Mouse (Mus musculus): ENCODE measurements around the gene Arhgap6. TPM values are rescaled to one million over a fixed set of nuclear protein-coding genes. Genes with fewer than 3 reads are reported as not detected.

Arhgap6 gene
- total RNA-seq (2015): 2.7 and 5.7 TPM in 2 replicates
- 3.5 TPM in 2 replicates for total RNA-seq (2017)

DNA sequence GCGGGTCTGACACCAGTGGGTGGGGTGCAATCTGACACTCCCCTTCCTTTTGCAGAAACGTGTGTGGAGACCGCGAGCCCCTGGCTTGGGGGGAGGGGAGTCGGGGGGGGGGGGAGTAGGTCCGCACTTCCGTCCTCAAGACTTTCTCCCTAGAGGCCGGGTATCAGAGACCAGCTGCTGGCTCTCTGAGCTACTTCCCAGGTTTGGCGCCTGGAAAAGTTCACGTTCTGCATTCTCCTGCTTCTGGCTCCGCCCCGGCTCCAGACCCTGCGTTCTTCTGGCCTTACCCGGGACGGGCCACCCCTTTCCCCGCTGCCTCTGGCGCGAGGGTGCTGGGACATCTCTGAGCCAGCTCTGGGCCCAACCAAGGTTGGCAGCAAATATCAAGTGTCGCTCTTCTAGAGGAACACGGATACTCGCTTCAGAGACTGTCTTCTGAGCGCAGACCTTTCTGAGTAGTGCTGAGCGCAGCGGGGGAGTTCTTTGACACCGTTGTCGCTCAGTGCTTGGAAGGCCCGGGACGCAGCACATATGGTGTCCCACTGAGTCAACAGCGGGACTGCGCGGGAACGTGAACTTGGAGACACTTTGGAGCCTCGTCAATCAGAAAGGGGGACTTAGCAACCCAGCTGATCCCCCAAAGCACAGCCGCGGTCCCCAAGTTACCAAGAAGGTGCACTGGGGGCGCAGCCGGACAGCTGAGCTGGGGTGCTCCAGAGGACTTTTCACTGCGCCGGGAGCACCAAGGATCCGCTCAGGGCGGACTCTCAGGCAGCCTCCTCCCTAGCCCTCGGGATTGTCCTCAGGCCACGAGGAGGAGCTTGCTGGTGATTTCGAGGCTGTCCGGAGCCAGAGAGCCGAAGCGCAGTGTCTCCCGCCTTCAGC, at the start of gene Arhgap6:
Arhgap6 (plus strand) TSS at position 126 of the 885 bp plus-strand sequence.
- peak; percentile 54 for ATAC-seq (replicated peaks; ENCODE audit: poor library complexity)

DNA sequence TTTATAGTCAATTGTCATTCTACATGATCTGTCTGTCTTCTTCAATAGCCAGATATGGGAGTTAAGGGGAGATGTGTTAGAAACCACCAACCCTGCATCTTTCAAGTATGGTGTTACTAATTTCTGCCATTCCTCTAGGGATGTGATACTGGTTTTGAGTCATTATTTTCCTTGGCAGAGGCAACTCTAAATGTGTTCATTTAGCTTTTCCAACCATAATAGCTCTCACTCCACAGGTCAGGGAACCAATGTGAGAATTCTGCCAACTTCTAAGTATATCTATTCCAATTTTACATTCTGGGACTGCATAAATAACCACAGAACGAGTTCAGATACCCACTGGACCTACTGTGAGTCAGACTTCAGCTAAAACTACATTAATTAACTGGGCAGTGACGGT, 47.9 kb upstream of the Arhgap6 start:
- ATAC-seq (replicated peaks; ENCODE audit: poor library complexity): no peak

DNA sequence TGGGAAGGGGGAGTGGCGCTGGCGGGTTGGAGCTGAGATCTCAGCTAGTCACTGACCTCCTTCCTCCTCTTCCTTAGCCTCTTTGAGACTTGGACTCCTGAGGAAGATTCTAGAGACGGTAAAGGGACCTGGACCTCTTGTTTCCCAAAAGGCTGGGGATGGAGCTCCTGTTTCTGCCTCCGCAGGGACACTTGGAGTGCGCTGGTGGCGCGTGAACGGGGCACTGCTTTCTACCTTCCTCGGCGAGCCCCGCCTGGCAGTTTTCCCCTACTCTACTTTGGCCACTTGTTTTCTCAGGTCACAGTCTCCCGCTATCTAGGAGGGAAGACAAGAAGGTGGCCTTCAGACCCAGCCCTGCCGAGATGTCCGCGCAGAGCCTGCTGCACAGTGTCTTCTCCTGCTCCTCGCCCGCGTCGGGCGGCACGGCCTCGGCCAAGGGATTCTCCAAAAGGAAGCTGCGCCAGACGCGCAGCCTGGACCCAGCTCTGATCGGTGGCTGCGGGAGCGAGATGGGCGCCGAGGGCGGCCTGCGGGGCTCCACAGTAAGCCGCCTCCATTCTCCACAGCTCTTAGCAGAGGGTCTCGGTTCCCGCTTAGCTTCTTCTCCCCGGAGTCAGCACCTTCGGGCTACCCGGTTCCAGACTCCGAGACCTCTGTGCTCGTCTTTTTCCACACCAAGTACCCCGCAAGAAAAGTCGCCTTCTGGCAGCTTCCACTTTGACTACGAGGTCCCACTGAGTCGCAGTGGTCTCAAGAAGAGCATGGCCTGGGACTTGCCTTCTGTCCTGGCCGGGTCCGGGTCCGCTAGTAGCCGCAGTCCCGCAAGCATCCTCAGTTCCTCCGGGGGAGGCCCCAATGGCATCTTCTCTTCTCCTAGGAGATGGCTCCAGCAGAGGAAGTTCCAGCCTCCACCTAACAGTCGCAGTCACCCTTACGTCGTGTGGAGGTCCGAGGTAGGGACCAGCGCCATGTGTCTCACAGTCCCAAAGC, 1.3 kb downstream of the Arhgap6 start:
- ATAC-seq (replicated peaks; ENCODE audit: poor library complexity): peak; percentile 35

DNA sequence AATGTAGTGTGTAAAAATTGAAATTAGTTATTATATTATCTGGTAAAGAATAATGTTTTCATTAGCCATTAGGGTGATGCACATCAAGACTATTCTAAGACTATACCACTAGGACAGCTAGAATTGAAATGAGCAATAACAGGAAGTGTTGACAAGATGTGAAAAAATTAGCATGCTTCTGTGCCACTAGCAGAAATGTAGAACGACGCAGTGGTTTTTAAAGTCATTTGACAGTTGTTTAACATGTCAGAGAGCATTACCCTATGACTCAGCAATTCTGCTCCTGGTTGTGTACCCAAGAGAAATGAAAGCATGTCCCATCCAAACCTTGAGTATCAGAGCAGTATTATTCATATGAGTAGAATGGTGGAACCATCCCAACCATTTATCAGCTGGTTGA, 9.8 kb downstream of the Arhgap6 start:
- ATAC-seq (replicated peaks; ENCODE audit: poor library complexity): peak; percentile 61

DNA sequence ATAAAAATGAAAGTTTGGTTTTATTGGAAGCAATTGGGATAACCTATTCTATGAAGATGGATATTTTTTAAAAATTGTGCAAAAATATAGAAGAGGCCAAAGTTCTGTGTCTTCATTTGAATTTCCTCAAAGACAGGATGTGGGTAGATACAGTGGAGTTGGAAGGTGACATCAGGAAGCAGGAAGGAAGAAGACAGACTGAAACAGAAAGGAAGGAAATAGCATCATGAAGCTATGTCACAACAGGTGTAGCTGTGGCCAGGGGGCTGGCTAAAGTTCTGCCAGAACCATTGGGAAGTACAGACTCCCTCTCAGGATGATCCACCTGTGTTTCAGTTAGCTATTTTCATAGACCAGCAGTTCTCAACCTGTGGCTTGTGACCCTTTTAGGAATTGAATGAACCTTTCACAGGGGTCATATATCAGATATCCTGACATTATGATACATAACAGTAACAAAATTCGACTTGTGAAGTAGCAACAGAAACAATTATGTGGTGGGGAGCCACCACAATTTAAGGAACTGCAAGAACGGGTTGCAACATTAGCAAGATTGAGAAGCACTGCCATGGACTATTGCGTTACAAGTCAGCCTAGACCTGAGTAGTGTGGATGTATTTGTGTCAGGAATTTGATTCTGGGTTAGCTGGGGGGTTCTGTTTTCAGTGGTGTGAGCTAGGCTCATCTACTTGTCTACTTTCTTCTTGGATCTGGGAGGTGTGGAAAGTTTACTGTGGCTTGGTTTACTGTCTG, 15.8 kb downstream of the Arhgap6 start:
- ATAC-seq (replicated peaks; ENCODE audit: poor library complexity): peak; percentile 97

DNA sequence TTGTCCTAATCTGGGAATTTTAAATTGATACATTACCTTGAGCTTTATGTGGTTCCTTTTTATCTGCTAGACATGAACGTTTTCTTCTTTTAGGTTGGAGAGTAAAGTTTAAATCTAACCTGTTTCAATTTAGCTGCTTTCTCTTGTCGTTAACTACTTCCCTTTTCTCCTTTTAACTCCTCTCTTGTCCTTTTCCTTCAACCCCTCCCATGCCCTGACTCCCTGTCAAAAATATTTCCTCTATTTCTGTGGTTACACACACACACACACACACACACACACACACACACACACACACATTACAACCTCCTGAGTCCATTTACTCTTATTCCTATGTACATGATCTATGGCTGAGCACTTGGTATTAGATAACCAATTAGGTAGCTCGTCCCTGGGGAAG, 24.0 kb downstream of the Arhgap6 start:
- peak; percentile 97 for ATAC-seq (replicated peaks; ENCODE audit: poor library complexity)

DNA sequence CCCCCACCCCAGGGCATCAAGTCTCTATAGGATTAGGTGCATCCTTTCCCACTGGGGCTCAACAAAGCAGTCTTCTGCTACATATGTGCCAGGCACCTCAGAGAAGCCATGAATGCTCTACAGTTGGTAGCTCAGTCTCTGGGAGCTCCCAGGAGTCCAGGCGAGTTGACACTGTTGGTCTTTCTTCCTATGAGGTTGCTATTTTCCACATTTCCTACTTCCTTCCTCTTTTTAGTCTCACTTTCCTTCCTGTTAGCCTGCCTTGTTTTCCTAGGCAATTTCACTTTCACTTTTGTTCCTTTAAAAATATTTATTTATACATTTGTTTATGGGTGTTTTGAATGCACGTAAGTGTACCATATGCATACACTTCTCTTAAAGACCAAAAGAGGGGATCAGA, 29.3 kb downstream of the Arhgap6 start:
- peak; percentile 55 for ATAC-seq (replicated peaks; ENCODE audit: poor library complexity)

DNA sequence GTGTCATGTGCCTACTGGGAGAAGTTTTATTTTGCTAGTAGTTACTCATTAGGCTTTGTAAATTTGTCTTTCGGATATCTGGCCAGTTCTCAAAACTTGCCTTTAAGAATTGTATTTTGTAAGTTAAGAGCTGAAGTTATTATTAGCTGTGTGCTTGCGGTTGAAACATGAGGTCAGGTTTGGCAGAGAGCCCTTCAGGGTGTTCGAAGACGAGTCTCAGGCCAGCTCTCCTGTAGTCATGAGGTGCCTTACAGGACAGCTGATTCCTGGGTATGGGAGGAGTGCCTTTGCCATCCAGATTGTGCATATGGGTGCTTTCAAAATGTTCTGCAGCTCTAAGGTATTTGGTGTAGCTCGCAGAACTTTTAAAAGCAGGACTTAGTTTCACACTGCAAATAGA, 37.4 kb downstream of the Arhgap6 start:
- 0 out of 2 replicates have a peak, but pooled peaks have one; percentile 39 for ATAC-seq (replicated peaks; ENCODE audit: poor library complexity)

DNA sequence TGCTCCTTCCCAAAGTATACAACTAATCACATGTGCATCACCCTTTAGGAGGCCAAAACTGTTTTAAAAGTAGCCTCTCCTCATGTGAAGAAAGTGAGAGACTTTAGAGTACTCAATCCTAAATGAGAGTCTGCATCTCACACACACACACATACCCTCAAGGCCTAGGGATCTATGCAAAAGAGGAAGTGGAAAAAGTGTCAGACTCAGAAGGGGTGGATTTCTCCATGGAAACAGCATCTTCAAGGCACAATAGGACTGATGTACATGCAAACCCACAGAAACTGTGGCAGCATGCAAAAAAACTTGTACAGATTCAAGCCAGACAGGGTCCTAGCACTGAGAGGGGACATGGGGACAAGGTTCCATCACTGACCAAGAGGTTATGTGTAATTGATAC, 53.2 kb downstream of the Arhgap6 start:
- ATAC-seq (replicated peaks; ENCODE audit: poor library complexity): peak; percentile 52; the same call in 1 of the 2 replicates

DNA sequence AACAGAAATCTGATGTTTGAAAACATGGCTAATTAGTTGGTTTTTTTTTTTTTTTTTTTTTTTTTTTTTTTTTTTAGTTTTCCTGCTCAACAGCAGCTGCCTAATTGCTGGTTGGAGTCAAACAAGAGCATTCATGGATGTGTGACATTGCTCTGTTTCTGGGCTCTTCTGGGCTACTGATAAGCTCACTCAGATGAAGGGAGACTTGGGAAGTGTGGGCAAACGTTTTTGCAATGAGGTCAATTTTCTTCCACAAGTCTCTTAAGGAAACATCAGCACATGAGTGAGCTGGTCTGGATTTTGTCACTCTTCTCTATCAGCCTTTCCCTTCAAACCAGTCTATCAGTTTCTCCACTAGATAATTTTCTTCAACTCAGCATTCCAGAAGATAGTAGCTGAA, 79.8 kb downstream of the Arhgap6 start:
- ATAC-seq (replicated peaks; ENCODE audit: poor library complexity): no peak

DNA sequence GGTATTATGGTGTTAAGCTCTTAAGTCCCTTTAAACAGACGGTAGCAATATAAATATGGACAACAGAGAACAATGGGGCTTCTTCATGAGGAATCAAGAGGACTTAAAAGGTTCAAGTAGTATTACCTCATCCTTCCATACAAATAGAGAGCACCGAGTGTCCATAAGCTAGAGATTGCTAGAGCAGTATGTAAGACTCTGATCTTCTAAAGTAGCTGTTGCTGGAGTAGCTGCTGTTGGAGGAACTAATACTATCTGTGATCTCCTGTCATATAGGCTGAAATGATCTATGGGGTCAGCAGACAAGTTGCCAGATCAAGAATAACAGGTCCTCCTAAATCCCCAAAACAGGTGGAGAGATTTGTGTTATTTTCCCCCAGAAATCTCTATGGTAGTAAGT, 108.7 kb downstream of the Arhgap6 start:
- ATAC-seq (replicated peaks; ENCODE audit: poor library complexity): no peak

DNA sequence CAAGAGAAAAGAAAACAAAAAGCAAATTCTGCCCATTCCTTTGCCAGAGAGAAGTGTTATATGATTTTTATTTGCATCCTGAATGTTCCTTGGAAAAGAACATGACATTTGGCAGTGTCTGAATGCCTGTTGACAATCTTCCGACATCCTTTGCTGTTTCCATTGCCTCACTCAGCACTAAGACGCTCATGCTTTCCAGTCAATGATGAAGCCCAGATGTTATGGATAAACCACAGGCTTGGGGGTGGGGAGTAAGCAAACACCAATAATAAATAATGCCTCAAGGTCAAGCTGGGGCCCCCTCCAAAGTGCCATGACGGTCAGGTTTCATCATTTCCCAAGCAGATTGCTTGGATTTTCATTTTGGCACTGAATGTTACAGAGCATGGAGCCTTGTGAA, 109.2 kb downstream of the Arhgap6 start:
- no peak for ATAC-seq (replicated peaks; ENCODE audit: poor library complexity)

DNA sequence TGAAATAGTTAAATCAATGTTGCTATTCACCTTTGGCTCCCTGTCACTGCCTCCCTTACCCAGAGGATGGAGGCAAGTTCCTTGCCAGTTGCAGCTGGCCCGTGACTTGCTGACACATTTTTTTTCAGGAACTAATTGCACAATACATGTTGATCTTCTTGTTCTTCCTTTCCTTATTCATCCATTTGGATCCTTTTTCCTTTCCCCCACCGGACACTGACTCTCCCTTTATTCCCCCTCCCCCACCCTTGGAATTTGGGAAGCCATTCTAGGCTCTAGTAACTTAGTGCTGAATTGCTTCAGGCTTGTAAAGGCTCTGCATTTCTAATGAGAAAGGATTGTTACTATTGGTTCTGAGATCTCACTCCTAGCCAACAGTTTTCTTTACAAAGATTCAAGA, 112.7 kb downstream of the Arhgap6 start:
- ATAC-seq (replicated peaks; ENCODE audit: poor library complexity): no peak

DNA sequence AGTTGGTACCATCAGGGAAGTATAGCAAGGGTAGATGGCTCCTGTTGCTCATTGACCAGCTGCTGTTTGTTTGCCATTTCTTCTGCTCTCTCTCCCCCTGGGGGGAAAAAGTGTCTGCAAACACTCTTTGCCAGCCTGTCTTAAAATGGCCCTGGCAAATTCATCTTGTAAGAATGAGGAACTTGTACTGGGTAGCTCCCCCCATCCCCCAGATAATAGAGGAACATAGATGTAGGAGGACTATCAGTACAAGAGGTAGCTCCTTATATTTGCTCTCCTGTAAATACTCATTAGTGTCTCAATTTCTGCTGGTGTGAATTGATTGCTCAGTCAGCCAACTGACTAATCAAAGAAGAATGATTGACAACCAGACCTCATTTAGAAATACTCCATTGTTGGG, 118.6 kb downstream of the Arhgap6 start:
- ATAC-seq (replicated peaks; ENCODE audit: poor library complexity): peak; percentile 73

DNA sequence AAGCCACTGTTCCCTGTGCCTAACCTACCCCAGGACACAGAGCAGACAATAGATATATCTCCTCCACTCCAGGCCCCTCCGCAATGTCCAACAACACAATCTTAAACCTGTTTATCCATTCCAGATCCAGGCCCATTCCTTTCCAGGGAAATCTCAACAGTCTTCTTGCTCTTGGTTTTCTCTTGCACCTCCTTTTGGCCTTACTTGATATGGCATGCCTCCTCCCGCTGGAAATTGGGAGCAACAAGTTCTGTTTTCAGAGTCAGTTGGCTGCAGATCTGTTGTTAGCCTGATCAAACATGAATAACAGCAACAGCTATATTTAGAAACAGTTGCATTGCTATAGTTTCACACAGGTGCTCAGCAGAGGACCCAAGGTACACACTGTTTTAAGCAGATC, 126.0 kb downstream of the Arhgap6 start:
- ATAC-seq (replicated peaks; ENCODE audit: poor library complexity): no peak

DNA sequence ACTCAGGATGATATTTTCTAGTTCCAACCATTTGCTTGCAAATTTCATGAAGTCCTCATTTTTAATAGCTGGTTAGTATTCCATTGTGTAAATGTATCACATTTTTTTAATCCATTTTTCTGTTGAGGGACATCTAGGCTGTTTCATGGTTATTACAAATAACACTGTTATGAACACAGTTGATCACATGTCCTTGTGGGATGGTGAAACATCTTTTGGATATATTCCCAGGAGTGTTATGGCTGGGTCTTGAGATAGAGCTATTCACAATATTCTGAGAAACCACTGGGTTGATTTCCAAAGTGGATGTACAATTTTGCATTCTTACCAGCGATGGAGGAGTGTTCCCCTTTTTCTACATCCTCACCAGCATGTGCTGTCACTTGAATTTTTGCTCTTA, 137.5 kb downstream of the Arhgap6 start:
- ATAC-seq (replicated peaks; ENCODE audit: poor library complexity): no peak

DNA sequence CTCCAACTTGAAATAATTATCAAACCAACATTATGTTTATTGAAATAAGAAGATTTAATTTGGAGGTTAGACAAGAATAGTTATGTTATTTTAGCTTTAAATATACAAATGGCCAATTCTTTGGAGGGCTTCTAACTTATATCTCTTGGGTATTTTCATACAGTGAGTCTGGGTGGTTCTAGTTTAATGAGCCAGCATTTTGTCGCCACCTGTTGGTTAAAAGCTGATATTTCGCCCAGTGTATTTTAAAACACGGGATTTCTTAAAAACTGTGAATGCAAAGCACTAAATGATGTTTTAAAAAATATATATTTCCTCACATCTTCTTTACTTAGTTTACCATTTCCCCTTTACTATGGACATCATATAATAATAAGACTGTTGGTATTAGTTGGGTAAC, 140.5 kb downstream of the Arhgap6 start:
- ATAC-seq (replicated peaks; ENCODE audit: poor library complexity): peak; percentile 83

DNA sequence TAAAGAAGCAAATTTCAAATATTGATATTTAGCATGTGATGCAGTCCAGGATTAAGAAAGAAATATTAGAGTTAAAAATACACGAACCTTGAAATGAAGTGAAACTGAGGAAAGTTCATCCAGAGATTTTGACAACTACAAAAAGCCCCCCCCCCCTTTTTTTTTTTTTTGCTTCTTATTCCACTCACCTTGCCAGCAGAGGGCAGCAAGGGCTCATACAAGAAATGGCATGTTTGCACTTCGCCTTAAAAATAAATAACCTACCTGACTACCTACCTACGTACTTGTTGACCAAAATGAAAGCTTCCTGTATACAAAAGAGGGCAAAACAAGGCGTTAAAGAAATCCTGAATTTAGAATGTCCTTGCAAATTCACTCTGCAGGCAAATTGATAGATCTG, 143.0 kb downstream of the Arhgap6 start:
- peak; percentile 61; the same call in 1 of the 2 replicates for ATAC-seq (replicated peaks; ENCODE audit: poor library complexity)

DNA sequence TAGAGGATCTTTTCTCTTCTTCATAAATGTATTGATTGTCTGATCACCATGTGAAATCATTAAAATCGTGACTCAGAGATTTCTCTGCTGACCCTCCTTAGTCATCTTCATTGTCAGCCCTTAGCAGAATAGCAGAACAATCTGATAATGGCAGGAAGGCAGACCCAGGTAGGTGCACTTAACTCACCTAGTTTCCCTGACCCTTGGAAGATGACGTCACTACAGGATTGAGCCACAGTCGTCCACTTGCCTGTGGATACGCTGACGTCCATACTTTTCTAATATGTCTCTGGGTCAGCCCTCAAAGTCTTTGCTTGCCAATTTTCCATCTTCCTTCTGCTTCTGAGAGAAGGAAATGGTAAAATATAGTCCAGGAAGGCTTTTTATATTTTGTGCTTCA, 146.8 kb downstream of the Arhgap6 start:
- ATAC-seq (replicated peaks; ENCODE audit: poor library complexity): no peak

DNA sequence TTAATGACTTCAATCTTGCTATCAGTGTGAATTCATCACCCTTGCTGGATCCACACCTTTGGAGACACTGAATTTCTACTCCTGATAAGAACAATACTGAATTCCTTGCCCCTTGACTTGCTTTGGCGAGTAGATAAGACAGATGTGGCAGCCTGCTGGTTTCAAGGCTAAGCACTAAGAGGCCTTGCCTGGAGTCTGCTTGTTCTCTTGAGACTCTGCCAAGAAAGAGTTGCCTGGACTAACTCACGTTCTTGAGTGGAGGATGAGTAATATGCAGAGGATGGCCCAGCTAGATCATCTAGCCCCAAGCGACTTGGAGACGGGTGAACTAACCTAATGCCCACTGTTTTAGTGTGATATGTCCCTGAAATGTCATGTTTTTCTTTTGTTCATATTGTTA, 148.3 kb downstream of the Arhgap6 start:
- no peak for ATAC-seq (replicated peaks; ENCODE audit: poor library complexity)

DNA sequence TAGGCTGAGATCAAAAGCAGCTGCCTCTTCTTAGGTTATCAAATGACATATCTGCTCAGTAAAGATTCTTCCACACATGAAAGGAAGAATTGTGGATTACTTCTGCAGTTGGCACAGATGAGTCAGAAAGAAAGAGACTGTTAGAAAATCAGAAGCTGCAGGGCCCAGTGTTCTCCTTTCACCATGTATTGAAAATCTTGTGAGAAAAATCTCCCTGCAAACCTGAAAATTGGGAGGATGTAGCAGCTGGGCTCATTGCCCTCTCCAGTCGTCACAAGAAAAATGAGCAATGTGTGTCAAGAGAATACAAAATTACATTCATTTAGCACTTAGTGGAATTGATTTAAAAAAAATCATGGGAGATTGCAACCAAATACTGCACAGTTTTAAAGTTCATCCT, 180.5 kb downstream of the Arhgap6 start:
- no peak for ATAC-seq (replicated peaks; ENCODE audit: poor library complexity)
